Mouse (Mus musculus): ENCODE data around the gene Snx22.

DNA sequence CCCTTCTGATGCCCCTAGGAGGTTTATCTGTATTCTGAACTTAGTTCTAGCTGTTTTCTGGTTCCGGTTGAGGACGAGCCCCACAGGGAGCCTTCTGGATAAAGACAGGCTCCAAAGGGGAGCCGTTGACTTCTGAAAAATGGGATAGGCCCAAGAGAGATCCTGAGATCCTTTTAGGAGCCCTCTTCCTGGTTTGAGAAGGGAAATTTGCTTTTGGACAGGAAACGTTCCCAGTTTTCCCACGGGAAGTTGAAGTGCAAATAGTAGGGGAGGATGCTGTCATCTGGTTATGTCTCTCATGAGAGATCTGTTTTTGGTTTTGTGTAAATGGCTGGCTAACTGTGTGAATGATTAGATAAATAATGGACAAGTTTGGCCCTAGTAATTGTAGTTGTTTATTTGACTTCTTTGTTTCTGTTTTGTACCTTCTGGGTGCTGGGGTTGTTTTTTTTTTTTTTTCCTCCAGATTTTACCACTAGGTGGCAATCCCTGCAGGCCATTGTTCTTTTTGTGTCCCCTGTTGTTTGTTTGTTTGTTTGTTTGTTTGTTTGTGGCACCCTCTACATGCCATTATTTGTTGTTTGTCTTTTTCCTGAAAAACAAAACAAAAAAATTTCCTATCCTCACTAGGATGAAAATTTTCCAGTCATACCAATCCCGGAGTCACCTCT lies 19.5 kb downstream of the Snx22 start:
- TF ChIP-seq TAL1 (IDR thresholded peaks at IDR 0.05; ENCODE audit: low read length) (no peak), GATA1 (IDR thresholded peaks at IDR 0.05; ENCODE audit: low read length) (no peak)

Measured in erythroblast, embryonic 14.5 days (primary cell).